Mouse (Mus musculus) embryonic stem cell, embryonic (primary cell): ENCODE data around the gene Tnks2.

Experiments
- CTCF ChIA-PET, 4 experiments: fragments of 300-600 bp in 2 of 4; fragments of 350-600 bp in 2 of 4; sonication (Branson Sonifier 250); formaldehyde crosslinking; loops; one replicate each; lab custom pipeline; 2022; ENCODE audit warnings: inconsistent platforms in 2 of 4; lab: Charles Lee
- POLR2A ChIA-PET, 4 experiments: fragments of 300-600 bp in 2 of 4; fragments of 350-600 bp in 2 of 4; sonication (Branson Sonifier 250); formaldehyde crosslinking; loops; one replicate each; lab custom pipeline; 2022; ENCODE audit warnings: antibody characterized with exemption in 4 of 4, inconsistent platforms in 1 of 4; lab: Charles Lee

Tnks2 gene

GRCm38 (mm10) chr19:36927800-36928361 lies 93.8 kb downstream of the Tnks2 start:
- CTCF ChIA-PET, result interaction anchor here (0.7 to 1.1 kb wide), 4 partner anchors 12 to 529 kb away, joined by 3 to 7 read pairs (median 3); no protein-coding TSS in a partner anchor
- POLR2A ChIA-PET, result interaction anchor here in 3 of 4 experiments (0.7 to 8.7 kb wide), 12 partner anchors 8 to 783 kb away, joined by 3 to 58 read pairs (median 5); partner anchors contain the start of gene Fgfbp3 (in 2 of the 3)

- ChIA-PET POLR2A (interaction anchor here in 3 of 4 experiments (0.6 to 8.7 kb wide), 14 partner anchors 8 to 542 kb away, joined by 3 to 58 read pairs (median 4); partner anchors contain the start of gene Fgfbp3 (in 1 of the 3)), CTCF (interaction anchor here in 1 of 4 experiments (0.9 kb wide), 1 partner anchor 20 kb away, joined by 3 read pairs; no protein-coding TSS in a partner anchor)
Measured at GRCm38 (mm10) chr19:36929816-36930215, 95.8 kb downstream of the Tnks2 start.

GRCm38 (mm10) chr19:36932097-36932496 lies 98.1 kb downstream of the Tnks2 start:
- CTCF ChIA-PET, result interaction anchor here in 2 of 4 experiments (0.6 to 1.3 kb wide), 3 partner anchors 8 to 670 kb away, joined by 3 read pairs; no protein-coding TSS in a partner anchor
- POLR2A ChIA-PET, result interaction anchor here in 2 of 4 experiments (0.6 to 8.7 kb wide), 9 partner anchors 8 to 424 kb away, joined by 3 to 58 read pairs (median 3); partner anchors contain the start of gene Fgfbp3 (in 1 of the 2)

DNA sequence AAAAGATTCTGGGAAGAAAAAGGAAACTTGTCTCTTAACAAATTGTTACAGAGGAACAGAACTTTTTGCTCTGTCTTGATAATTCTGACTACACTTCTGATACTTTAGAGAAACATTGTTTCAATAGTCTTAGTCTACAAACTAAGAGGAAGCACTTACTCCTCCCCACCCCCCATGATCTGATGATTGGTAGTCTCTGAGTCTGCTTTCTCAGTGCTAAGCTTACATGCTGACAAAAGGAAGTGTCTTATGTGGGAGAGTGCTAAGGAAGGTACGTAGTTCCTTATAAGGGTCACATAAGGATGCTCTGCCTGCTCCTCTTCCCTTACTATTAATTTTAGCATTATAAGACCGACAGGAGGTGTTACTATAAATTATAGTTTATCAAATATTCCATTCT lies 98.6 kb downstream of the Tnks2 start:
- ChIA-PET POLR2A (interaction anchor here in 1 of 4 experiments (1.2 to 8.7 kb wide), 6 partner anchors 7 to 423 kb away, joined by 3 to 58 read pairs (median 6); partner anchors contain the start of gene Fgfbp3), CTCF (interaction anchor here in 1 of 4 experiments (0.6 kb wide), 1 partner anchor 342 kb away, joined by 3 read pairs; no protein-coding TSS in a partner anchor)

GRCm38 (mm10) chr19:36936285-36936684 lies 102.3 kb downstream of the Tnks2 start:
- ChIA-PET POLR2A (interaction anchor here in 1 of 4 experiments (1.4 to 3.0 kb wide), 3 partner anchors 10 to 18 kb away, joined by 4 to 15 read pairs (median 9); partner anchors contain the start of genes Btaf1 and Fgfbp3), CTCF (interaction anchor here in 1 of 4 experiments (1.6 kb wide), 1 partner anchor 19 kb away, joined by 3 read pairs; no protein-coding TSS in a partner anchor)

- CTCF ChIA-PET, result no interaction called here
- POLR2A ChIA-PET, result interaction anchor here in 1 of 4 experiments (4.6 kb wide), 1 partner anchor 10 kb away, joined by 58 read pairs; the partner anchor contains the start of gene Btaf1
Measured at GRCm38 (mm10) chr19:36938008-36938407, 104.0 kb downstream of the Tnks2 start.

DNA sequence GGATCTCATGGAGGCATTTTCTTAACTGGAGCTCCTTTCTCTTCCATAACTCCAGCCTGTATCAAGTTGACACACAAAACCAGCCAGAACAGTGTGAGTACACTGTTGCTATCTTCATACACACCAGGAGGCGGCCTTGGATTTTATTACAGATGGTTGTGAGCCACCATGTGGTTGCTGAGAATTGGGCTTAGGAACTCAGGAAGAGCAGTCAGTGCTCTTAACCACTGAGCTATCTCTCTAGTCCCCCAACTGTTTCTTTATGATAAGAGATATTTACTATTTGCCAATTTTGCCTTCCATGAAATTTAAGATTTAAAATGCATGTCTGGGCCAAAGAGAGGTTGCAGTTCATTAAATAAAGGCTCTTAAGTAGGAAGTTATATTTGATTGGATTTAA lies 106.0 kb downstream of the Tnks2 start:
- POLR2A ChIA-PET, result interaction anchor here in 2 of 4 experiments (0.6 to 4.6 kb wide), 18 partner anchors 9 to 440 kb away, joined by 3 to 58 read pairs (median 3); partner anchors contain the start of genes Btaf1 (in 1 of the 2) and Kif11 (in 1 of the 2)
- CTCF ChIA-PET, result interaction anchor here in 3 of 4 experiments (0.6 to 1.5 kb wide), 9 partner anchors 9 to 900 kb away, joined by 3 to 7 read pairs (median 3); no protein-coding TSS in a partner anchor
